Mouse (Mus musculus): ENCODE results near the gene Iffo1.

GRCm38 (mm10) chr6:125107705-125108104 is 37.3 kb upstream of the Iffo1 start:
- TF ChIP-seq CTCF (IDR thresholded peaks at IDR 0.05; ENCODE audit: extremely low read depth, insufficient read depth, insufficient read length, insufficient replicate concordance): no peak
- no peak for TF ChIP-seq POLR2A (IDR thresholded peaks at IDR 0.05; ENCODE audit: low read depth, low read length)

Measured in spleen, adult 2 months (tissue).